Mouse (Mus musculus): ENCODE data around the gene Sparc.

Gene Sparc

DNA sequence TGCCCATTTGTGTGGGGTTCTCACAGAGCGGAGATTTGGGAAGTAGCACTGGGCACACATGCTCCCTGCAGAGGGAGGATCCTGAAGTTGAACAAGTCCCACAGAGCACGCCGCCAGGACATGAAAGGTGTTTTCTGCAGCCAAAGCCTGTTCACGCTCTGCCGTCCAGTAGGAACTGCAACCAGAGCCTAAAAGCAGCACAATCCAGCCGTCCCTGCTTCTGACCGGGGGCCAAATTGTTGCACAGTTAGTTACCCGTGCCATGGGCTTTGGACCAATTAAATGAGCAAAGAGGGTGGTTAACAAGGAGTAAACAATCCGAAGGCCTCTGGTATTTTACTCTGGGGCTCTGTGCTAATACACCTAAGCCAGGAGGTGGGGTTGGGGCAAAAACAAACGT is 55.2 kb downstream of the Sparc start:
- in situ Hi-C loops (cut with MboI, MseI) = no loop called here

- in situ Hi-C loops (cut with MboI, MseI) = no loop called here
Measured at GRCm38 (mm10) chr11:55365840-55366239, 57.1 kb downstream of the Sparc start.

- in situ Hi-C loops (cut with MboI, MseI) = no loop called here
Measured at GRCm38 (mm10) chr11:55365242-55365641, 57.7 kb downstream of the Sparc start.

DNA sequence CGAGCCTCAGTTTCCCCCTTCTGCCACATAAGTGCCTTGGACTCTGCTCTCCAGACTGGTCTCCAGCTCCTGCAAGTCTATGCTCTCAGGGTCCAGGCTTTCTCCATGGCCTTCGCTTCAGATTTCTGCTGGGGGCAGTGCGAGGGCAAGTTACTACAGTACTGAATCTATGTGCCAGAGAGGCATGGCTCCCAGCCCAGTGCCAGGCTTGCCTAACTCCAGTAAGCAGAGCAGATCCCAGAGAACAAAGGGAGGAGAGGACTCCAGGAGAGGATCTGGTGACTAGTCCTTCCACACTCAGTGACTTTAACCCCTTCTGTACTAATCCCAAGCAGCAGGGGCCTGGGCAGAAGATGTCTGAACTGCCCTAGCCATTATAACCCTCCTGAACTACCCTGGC is 58.3 kb downstream of the Sparc start:
- in situ Hi-C loops (cut with MboI, MseI) = no loop called here

DNA sequence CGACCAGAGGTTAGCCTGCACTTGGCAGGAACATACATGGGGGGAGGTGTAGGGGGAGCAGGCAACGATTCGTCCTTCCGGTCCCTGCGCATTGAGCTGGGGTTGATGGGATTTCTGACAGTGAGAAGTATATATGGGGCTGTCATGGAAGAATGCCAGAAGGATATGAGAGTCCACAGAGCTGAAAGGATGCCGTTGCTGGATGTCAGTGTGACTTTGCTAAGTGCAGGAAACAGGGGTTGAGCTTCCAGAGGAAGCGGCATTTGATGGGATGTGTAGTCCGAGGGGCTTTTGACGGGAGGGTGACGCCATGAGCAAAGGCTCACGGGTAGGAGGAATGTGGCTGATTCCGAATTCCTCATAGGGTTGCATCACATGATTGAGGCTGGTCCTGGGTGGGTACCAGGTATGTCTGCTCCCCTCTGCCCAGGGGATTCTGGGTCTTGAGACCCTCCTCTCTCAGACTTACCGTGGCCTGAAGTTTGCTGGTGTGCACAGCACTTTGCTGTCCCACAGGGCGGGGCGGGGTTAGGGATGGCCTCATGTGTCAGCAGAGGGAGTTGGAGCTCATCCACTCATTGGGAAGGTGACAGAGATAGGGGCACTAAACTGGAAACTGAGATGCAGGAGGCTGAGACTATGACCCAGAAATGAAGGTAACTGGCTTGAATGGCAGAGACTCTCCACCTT is 64.7 kb downstream of the Sparc start:
- in situ Hi-C loops (cut with MboI, MseI) = loop anchor here (5.0 kb wide), 1 partner anchor 51 kb away; no protein-coding TSS in a partner anchor

GRCm38 (mm10) chr11:55356846-55357245 is 66.1 kb downstream of the Sparc start:
- in situ Hi-C loops (cut with MboI, MseI) = loop anchor here (5.0 kb wide), 1 partner anchor 50 kb away; no protein-coding TSS in a partner anchor

Measured in T-helper 1 cell (primary cell).